Mouse (Mus musculus): Measurements from ENCODE around the gene Rfwd3.
"Not testable (repeated sequence)": the region's sequence is repeated elsewhere in the genome, so short reads cannot be mapped to it uniquely, and the experiment has no call there.

The Rfwd3 gene

GRCm38 (mm10) chr8:111285603-111286002 lies 14.4 kb downstream of the Rfwd3 start:
- DNase-seq (ENCODE audit: low read depth), result no peak

- DNase-seq (ENCODE audit: low read depth), result no peak
Measured at GRCm38 (mm10) chr8:111282093-111282492, 17.9 kb downstream of the Rfwd3 start.

- DNase-seq (ENCODE audit: low read depth), result no peak
Measured at GRCm38 (mm10) chr8:111268277-111268676, 31.7 kb downstream of the Rfwd3 start.

DNA sequence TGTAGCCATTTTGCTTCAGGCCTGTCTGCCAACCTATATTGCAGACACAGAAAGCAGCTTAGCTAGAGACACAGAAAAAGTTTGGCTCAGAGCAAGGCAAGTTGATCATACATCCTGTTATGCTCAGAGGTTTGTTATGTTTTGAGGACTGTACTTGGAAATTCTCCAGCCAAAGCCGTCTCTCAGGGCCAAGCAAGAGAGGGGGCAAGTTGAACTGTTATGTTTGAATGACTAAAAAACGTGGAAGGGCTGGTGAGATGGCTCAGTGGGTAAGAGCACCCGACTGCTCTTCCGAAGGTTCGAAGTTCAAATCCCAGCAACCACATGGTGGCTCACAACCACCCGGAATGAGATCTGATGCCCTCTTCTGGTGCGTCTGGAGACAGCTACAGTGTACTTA lies 33.9 kb downstream of the Rfwd3 start:
- not testable (repeated sequence) for DNase-seq (ENCODE audit: low read depth)

- DNase-seq (ENCODE audit: low read depth), result no peak
Measured at GRCm38 (mm10) chr8:111264693-111265220, 35.3 kb downstream of the Rfwd3 start.

DNA sequence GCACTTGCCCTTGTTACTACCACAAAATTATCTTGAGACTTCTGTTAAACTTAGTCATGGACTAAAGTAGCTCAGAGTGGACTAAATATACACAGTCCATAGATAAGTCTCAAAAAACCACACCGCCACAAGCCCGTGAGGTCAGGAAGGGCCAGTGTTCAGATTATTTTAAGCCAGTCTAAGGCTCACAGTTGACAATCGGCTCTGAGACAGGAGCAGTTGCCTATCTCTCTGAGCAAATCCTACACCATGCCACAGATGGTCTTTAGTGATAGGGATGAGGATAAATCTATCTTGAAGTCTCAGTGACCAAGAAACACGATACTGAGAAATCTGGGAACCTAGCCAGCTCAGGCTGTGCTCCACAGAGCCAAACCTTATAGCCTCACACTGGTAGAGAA lies 38.0 kb downstream of the Rfwd3 start:
- DNase-seq (ENCODE audit: low read depth), result no peak

DNA sequence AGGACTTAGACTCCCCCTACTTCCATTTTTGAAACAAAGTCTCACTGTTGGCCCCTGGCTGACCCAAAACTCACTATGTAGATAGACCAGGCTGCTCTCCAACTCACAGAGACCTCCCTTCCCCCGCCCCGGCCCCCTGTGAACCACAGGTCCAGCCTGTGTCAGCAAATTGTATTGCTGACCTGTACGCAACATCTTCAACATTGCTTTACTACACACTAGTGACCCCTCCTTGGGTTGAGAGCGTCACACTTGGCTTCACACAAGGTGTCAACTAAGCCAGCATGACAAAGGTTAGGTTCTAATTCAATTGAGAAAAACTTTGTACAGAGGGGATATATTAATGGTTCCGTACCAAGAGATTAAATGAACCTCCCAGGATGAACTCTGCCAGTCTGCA lies 39.8 kb downstream of the Rfwd3 start:
- no peak for DNase-seq (ENCODE audit: low read depth)

GRCm38 (mm10) chr8:111259408-111259741 lies 40.6 kb downstream of the Rfwd3 start:
- no peak for DNase-seq (ENCODE audit: low read depth)

- DNase-seq (ENCODE audit: low read depth), result peak; percentile 83
Measured at GRCm38 (mm10) chr8:111258631-111259407, 41.2 kb downstream of the Rfwd3 start, which contains the start of gene Glg1. Gene Glg1, minus strand, starts transcription at chr8:111259216.

DNA sequence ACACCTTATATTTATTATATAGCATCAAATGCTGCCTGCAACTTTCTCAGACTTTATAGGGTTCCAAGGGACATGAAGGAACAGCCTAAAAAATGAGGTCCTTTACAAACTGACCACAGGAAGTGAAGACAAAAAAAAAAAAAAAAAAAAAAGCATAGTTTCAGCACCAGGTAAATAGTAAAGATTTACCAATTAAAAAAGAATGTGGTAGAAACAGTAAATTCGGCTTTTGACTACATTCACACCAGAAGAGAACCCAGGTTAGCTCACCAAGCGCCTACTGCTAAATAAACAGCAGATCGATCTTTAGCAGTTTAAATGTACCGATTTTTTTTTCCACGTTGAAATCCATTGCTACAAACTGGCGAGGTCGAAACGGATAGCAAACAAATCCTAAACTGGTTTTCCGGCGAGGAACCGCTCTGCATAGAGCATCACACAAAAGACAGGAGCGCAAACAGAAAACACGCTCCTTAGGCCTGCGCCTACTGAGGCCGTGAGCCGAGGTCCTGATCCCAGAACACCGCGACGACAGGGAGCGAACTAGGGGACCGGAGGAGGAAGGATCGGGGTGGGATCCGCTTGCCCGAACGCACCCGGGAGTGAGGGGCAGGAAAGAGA lies 41.9 kb downstream of the Rfwd3 start:
- DNase-seq (ENCODE audit: low read depth), result no peak

GRCm38 (mm10) chr8:111252487-111253112 lies 47.4 kb downstream of the Rfwd3 start:
- no peak for DNase-seq (ENCODE audit: low read depth)

DNA sequence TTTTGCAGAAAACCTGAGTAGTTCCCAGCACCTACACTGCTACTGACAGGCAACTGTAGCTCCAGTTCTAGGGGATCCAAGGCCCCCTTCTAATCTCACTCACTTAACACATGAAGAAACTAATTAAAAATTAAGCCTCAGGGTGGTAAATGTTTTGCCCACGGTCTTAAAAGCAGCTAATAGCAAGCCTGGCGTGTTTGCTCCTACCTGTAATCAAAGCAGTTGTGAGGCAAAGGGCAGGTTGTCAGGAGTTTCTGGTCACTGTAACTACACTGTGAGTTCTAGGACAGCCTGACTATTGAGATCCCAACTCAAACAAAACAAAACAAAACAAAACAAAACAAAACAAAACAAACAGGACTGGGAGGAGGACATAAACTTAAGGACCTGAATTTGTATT lies 49.9 kb downstream of the Rfwd3 start:
- no peak for DNase-seq (ENCODE audit: low read depth)

DNA sequence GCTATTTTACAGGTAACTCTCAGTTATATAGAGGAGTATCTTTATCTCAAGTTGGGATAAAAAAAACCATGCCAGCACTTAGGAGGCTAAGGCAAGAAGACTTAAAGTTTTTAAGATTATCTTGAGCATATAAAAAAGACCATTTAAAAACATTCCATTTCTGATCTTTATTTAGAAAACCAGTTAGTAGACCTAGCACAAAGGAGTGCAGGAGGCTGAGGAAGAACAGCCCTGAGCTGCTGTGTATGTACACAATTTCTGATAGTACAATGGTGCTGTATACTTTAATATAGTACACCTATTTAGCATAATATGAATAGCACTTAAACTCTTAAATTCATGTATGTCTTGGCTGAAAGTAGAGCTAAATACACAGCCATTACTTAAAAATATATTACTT lies 51.9 kb downstream of the Rfwd3 start:
- DNase-seq (ENCODE audit: low read depth), result no peak

DNA sequence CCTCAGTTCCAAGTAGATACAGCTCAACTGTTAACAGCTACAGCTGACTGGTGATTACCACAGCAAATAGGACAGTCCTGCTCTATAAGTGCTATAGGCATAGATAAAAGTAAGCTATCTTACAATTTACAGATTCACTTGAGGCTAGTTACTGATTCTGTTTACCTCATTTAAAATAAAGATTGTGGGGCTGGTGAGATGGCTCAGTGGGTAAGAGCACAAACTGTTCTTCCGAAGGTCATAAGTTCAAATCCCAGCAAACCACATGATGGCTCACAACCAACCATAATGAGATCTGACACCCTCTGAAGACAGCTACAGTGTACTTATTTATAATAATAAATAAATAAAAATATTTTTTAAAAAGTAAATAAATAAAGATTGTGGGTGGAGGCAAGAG lies 53.2 kb downstream of the Rfwd3 start:
- DNase-seq (ENCODE audit: low read depth), result not testable (repeated sequence)

GRCm38 (mm10) chr8:111246287-111246830 lies 53.7 kb downstream of the Rfwd3 start:
- DNase-seq (ENCODE audit: low read depth), result no peak

DNA sequence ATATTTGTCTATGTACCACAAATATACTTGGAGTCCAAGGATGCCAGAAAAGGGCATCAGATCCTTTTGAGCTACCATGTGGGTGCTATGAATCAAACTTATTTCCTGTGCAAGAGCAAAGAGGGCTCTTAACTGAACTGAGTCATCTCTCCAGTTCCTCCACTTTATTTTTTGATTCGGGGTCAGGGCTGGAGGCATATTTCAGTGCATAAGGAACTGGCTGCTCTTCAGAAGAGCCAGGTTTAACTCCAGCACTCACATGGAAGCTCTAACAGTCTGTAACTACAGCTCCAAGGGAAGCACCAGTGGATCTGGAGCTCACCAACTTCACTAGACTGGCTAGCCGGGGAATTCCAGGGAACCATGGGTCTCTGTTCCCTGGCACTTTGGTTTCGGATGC lies 62.7 kb downstream of the Rfwd3 start:
- no peak for DNase-seq (ENCODE audit: low read depth)

DNA sequence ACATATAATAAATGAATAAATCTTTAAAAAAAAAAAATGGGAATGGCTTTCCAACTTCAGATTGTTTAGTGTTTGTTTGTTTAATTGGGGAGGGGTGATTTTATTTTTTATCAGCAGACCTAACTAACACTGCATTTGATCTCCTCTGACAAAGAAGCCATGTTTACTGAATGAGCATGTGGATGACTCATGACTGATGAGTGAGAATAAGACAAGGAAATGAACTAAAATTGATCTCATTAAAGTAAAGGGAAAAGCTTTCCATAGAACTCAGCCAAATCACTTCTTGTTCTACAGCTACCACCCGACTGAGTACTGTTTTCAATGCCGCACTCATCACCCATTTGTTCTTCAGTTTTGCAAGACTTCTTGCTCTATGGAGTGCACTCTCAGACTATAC lies 66.3 kb downstream of the Rfwd3 start:
- no peak for DNase-seq (ENCODE audit: low read depth)

DNA sequence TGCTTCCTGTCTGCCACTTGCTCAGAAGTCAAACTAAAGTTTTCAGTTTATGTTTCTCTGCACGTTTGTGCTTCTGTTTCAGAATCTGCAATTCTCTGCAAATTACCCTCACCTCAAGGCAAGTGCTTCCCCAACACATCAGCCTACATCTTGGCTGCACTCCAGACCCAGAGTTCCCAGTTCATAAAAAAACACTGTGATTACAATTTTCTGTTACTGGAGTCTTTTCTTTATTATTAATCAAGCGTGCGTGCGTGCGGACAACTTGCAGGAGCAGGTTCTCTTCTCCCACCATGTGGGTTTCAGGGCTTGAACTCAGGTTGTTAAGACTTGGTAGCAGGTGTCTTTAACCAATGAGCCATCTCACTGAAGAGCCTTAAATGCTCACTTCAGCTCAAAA lies 75.9 kb downstream of the Rfwd3 start:
- DNase-seq (ENCODE audit: low read depth), result no peak
